Mouse (Mus musculus) fat pad, adult 2 months (tissue): Measurements from ENCODE around the gene Nupl2.

ENCODE experiments used
- DNase-seq: peaks from one replicate; pipeline ENCODE4 v3.0.0-alpha.2; 2011; ENCODE audit warnings: low read depth, low spot score; ENCODE audit errors: extremely low read depth

Gene Nupl2

DNA sequence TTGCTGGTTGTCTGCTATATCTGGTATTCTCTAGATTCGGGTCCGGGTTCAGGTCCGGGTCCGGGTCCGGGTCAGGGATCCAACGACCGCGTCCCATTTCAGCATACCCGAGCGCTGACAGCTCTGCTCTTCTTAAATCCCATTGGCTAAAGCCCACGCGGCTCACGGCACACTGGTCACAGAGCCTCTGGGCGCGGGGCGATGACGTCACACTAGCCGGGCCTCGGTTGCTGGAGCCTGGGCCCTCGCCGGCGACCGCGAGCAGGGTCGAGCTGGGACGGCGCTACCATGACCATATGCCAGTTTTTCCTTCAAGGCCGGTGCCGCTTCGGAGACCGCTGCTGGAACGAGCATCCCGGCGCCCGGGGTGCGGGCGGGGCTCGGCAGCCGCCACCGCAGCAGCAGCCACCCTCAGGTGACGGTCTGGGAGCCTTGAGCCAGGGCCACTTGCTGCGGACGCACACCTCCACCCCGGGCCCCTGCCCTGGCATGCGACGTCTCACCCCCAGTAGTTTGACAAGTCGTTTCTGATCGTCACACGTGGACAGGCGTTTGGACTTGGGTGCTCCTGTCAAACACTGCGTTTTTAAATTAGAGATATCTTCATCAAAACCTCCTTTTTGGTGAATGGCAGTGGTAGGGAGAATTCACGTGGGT lies at the start of gene Nupl2:
TSS of gene Nupl2 (plus strand) at position 175 of the 657 bp plus-strand sequence.
- peak; percentile 19 for DNase-seq

DNA sequence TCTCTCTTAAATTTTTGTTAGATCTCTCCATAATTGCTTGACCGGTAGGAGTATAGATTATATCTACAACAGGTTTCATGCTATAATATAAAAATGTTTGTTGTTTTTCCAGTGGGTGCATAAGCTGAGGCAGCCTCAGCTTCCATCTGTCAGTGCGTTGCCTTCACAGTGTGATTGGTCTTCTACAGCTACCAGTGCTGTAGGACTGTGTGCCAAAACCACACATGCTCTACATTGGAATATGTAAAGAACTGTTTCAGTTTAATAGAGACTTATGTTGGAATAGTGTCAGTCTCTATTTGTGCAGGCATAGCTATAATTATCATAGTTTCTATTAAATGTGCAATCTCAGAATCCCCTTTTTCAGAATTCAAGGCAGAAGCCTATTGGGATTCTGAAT lies 42.5 kb upstream of the Nupl2 start:
- no peak for DNase-seq

DNA sequence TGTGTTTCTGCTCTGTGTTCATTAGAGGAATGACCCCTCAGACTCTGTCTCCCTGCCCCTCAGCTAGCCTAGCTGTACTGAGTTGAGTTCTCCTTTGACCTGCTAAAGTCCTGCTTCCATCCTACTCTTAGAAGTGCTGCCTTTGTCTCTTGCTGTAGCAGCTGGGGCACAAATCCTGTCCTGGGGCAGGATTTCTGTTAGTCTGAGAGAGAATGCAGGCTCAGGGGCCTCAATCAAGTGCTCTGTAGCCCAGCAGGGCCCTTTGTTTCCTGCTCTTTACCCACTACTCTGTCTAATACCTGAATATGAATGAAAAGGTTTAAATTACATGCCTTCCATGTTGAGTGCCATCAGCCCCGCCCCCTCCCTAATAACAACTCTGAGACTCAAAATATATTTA lies 40.6 kb upstream of the Nupl2 start:
- no peak for DNase-seq

DNA sequence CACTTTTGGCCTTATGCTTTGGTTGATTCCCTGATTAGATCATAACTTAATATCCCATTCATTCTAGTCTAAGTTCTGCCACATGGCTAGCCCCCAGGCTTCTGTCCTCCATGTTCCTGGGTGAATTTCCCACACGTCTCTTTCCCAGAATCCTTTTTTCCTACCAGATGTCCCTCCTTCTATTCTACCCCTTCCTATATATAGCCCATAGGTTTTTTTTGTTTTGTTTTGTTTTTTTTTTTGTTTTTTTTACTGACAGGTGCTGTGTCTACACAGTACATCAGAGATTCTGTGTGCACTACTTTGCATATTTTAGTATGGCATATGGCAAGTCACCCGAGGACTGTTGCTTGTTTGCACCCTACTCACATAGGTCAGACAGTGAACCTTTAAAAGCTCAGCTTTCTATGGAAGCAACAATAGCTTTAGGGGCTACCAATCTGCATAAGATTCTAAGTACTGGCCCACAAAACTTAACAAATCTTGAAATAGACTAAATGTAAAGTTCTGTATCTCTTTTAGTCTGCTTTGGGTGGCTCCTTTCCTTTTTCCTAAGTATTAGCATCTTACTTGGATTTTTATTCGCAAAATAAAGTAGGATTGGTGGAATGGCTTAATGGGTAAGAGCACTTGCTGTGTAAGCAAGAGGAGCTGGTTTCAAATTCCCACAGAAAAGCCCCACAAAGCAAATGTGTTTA lies 40.0 kb upstream of the Nupl2 start:
- DNase-seq, result no peak

DNA sequence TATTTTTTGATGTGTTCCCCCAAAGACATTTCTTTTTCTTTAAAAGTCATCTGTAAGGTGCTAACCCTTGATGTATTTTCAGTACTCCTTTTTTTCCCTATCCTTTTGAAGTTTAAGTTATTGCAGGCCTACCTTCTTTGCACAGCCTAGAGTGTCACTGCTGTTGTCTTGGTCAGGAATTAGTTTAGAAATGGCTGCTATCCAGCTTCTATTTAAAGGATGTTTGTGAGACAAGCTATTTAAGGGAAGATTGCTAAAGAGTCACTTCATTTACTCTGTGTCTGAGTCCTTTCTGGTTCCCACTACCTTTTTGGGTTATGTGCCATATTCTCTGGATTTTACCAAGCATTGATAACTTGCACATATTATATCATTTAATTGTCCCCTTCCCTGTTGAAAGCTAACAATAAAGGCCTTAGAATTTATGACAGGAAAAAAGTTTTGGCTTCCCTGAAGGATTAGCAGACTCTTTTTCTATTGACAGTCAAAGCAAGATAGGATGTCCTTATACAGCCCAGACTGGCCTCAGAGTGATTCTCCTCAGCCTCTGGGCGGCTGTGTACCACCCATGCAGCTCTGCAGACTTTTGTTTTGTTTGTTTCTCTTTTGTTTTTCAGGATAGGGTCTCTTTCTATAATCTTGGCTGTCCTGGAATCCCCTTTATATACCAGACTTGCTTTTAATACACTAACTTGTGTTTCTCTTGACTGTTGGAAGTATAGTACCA lies 38.7 kb upstream of the Nupl2 start:
- DNase-seq, result no peak

DNA sequence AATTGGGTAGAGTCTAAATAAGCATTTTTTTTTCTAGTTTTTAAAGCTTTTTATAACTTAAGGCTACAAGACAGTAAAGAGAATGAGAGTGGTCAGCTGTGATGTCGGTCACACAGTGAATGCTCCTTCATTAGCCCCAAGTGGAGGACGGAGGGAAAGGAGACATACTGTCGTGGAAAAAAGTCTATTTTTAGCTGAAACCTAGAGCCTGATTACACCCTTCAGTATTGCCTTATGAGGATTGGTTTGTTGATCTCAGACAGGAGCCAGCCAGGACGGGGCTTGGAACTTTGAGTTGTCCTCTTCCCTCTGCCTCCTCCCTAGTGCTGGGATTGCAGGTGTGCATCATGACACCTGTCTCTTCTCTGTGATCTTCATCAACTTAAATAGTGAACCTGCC lies 37.8 kb upstream of the Nupl2 start:
- DNase-seq, result no peak

DNA sequence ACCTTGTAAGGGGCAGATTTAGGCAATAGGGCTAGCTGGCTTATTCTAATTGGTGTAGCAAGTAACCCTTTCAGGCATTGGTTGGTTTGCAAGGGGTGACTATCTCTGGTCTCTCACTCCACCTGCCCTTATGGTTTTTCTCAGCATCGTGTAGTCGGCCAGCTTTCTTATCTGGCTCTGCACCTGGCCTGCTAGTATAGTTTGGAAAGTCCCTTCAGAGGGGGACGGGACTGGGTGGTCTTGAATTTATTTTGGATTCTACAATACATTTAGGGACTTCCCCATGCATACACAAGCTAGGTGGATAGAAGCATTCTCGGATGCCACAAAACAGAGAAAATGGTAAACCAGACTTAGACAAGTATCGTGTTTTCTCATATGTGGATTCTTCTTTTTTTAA lies 17.8 kb upstream of the Nupl2 start:
- DNase-seq, result no peak

DNA sequence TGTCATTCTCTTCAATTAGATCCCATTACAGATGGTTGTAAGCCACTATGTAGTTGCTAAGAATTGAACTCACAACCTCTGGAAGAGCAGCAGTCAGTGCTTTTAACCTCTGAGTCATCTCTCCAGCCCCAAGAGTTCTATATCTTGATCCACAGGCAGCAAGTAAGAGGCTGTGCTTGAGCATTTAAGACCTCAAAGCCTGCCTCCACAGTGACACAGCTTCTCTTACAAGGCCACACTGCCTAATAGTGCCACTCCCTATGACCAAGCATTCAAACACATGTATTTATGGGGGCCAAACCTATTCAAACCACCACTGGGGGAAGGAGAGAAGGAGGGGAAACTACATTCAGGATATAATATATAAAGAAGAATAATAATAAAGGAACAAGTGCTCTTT lies 12.6 kb upstream of the Nupl2 start:
- no peak for DNase-seq

DNA sequence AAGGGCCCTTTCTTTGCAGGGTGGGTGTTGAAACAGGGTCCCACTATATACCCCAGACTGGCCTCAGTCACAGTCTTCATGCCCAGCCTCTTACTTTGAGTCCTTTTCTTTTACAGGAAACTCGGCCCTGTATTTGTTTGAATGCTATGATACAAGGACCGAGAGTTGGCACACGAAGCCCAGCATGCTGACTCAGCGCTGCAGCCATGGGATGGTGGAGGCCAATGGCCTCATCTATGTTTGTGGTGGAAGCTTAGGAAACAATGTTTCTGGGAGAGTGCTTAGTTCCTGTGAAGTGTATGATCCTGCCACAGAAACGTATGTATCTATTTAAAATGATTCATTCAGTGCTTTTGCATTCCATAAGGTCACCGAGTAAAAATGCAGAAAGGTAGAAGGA lies 8.0 kb upstream of the Nupl2 start:
- no peak for DNase-seq

DNA sequence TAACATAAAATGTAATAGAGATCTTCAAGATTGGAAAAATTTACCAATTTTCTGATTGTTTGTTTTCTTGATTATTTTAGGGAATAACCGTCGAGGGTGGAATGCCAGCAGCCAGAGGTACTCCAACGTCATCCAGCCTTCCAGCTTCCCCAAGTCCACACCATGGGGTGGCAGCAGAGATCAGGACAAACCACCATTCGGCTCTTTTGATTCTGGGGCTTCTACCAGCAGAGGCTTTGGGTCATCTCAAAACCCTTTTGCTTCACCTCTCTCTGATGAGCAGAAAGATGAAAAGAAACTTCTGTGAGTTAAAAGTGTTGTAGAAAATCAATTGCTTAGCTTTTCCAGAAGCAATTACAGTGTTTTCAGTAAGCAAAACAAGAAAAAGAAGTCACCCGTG lies 2.5 kb downstream of the Nupl2 start:
- DNase-seq, result no peak

DNA sequence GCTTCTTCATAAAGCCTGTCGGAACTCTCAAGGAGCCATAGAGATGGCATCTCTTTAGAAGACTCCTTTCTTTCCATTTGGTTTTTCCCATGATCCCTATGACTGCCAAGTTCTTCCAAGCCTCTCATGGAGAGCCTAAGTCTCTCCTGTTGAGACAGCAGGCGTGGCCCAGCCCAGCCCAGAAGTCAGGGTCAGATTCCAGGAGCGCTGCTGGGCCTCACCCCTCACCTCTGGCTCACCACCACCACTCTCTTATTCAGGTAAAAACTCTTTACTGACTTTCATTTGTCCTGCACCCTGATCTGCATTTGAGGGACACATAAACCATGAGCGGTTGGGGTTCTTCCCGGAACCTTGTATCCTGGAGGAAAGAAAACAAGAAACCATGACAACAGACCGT lies 5.1 kb downstream of the Nupl2 start:
- DNase-seq, result no peak

DNA sequence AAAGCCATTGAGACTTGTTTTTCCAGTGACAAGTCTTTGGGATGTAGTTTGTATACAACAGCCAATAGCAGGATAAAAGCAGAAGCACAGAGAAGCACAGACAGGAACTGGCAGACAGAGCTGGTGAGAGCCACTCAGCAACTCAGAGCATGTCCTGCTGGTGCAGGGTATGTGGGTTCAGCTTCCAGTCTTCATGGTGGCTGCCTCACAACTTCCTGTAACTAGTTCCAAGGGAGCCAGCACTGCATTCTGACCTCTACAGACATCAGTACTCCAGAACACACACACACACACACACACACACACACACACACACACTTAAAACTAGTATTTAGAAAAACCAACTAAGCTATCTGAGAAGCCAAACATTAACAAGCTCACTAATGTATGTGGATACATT lies 7.3 kb downstream of the Nupl2 start:
- no peak for DNase-seq

DNA sequence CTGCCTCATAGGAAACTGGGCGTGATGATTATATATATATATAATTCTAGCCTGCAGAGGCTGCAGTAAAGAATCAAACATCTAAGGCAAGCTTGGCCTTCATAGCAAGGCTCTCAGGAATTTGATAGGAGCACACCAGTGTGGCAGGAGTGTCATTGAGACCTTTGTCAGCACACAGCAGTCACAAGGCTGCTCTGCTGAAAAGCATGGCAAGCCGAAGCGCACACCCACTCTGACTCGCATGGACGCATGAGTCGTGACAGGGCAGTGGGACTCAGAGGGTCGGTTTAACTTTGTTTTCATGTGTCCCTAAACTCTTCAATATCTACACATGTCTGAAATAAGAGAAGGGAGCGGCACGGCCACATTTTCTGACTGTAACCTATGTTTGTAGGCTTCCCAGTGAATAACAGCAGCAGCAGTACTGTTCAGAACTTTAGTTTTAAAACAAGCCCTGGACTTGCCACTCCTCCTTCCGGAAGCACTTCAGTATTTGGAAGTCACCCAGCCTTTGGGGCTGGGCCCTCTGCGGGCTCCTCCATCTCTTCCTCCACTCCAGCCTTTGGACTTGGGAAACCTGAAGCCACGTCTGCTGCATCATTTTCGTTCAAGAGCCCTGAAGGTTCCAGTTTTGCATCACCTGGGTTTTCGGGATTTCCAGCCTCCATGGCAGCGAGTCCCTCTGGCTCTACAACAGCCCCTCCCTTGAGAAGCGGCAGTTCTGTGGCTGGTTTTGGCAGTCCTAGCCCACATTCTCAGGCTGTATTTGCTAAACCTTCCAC lies 16.9 kb downstream of the Nupl2 start:
- no peak for DNase-seq

DNA sequence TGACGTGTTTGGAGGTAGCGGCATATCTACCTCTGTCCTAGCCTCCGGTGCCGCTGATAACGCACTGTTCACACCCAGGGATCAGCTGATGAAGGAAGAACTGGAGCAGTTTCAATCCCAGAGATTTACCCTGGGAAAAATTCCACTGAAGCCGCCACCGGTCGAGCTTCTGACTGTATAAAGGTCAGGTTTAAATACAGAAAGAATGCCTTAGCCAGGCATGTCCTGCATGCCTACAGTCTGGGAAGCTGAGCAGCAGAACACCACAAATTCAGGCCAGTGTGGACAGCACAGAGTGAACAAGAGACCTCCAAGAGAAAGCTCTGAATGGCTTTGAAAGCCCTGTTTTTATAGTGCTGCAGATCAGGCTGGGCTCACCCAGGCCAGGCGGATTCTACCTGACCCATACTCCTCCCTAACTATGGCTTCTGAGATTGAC lies 17.6 kb downstream of the Nupl2 start:
- DNase-seq, result no peak

DNA sequence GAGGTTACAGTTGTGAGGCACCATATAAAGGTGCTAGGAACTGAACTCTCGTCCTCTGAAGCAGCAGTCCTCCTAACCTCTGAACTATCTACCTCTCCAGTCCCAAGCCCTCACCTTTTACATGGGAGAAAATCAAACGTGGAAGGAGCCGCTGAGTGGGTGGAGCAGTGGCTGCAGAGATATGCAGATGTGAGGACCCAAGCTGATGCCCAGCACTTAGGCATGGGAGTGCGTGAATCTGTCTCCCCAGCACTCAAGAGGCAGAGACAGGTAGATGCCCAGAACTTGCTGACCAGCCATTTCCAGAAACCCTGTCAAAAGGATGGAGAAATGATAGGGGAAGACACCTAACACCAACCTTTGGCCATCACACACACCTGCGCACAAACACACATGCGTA lies 18.3 kb downstream of the Nupl2 start:
- no peak for DNase-seq

DNA sequence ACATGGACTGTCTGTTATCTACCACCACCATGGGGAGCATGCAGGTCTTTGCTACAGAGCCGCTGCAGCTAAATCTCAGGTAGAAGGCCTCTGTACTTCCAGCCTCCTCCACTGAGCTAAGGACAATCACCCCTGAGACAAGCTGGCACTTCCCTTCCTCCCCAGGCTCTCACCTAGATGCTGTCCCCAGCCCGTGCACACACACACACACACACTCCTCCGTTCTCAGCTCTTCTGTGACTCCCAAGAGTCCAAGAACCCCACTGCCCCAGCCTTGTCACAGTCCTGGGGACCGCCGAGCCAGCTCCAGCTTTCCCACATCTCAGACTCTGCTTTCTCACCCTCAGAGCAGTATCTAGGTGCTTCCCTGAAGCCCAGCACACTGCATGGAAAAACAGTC lies 19.2 kb downstream of the Nupl2 start:
- no peak for DNase-seq

DNA sequence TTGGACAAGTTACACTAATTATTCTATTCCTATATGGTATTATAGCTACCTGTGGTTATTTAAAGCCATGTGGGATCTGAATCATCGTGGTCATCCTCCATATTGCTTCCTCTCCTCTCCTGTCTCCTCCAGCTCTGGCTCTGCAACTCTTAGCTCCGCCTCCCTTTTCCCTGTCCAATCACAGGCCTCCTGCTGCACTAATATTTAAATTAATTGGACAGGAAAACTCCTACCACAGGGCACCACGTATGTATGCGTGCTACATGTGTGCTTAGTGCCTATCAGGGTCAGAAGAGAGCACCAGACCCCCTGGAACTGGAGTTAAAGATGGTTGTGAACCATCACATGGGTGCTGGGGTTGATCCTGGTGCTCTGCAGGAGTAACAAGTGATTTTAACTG lies 23.7 kb downstream of the Nupl2 start:
- DNase-seq, result no peak

DNA sequence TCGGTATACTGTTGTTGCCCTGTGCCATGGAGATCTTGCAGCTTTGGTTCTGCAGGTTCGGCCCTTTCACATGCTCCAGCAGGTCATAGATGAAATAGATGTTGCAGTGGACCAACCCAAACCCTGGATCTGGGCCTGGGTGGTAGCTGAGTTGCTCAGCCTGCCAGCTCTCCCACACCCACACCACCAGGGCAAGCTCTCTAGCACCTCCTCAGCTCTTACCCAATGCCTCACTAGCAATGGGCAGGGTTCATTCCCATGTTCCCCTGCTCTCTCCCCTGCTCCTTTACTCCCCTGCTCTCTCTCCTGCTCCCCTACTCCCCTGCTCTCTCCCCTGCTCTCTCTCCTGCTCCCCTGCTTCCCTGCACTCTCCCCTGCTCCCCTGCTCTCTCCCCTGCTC lies 27.1 kb downstream of the Nupl2 start:
- DNase-seq, result no peak

DNA sequence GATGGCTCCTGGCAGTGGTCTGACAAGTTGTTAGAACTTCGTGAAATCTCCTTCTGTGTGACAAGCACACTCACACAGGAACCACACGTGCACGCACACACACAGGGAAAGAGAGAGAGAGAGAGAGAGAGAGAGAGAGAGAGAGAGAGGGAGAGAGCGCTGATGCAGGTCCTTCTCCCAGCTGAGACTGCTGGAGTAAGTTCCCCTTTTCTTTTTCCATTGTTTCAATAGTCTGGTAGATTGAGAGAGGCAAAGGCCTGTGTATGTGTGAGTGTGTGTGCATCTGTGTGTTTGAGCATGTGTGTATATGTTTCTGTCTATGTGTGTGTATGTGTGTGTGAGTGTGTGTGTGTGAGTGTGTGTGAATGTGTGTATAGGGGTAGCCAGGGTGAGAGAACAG lies 36.2 kb downstream of the Nupl2 start:
- no peak for DNase-seq

DNA sequence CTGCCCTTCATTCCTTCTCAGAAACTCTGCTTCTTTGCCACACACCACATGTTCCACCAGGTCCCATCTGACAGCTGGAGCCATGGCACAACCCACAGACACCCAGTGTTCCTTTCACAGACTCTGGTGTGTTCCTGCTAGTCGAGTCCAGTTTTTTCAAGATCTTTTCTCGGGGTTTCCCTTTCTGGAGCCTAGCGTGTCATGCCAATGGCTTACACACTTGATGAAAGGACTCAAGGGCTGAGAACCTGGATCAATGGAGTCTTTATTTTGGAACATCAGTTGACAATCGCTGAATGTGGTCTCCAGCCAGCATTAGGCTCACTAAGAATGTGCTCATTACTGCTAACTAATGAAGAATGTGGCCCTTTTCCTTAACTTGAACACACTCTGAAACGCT lies 37.7 kb downstream of the Nupl2 start:
- DNase-seq, result no peak

DNA sequence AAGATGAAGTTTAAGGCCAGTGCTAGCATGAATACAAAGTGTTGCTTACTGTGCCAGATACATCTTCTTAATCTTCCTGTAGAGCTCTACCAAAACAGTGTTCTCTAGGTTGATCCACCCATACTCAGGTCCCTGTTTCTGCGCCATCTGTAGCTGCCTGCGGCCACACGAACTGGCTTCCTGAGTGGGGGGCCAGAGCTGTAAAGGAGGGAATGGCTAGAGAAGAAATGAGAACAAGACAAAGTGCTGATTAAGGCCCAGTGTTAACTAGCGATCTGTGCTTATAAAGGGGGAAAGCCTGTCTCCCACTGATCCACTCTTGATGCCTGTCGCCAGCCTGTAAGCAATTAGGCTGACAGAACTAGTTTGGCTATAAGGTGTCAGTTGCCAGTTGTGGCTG lies 38.5 kb downstream of the Nupl2 start:
- DNase-seq, result no peak

DNA sequence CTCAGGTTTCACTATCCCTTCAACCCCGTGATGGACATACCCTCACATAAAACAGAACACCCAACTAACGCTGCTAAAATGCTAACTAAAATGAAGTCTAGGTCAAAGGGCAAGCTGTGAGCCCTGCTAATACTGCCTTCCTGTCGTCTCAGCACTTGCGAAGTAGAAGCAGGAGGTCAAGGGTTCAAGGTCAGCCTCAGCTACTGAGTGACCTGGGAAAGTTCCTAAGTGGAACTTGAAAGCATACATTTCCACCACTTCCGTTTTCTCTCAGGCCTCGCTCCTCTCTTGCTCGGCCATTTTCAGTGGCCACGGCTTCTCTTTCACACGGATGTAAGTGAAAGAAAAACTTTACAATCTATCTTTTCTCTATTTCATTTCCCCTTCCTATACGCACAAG lies 43.2 kb downstream of the Nupl2 start:
- no peak for DNase-seq
